Mouse (Mus musculus): ENCODE data around the gene Kcnh7. TPM values are rescaled to one million over a fixed set of nuclear protein-coding genes. Genes with fewer than 3 reads are reported as not detected.

Kcnh7 gene
- polyA plus RNA-seq, 1 experiment from 2014 or later: 0.38 TPM

- no peak for ATAC-seq (replicated peaks; ENCODE audit: insufficient number of reproducible peaks, low FRiP score, low TSS enrichment, low read depth)
- H3K4me3 ChIP-seq (ENCODE audit: low read depth, low read length): no peak overlapping the region
- no peaks in the 10 kb centered on the region for H3K36me3 ChIP-seq (replicated peaks; ENCODE audit: control insufficient read depth, insufficient read depth, low read depth, low read length)
- no peaks in the 10 kb centered on the region for H3K27me3 ChIP-seq (ENCODE audit: control insufficient read depth, insufficient read depth, low read length)
- H3K4me1 ChIP-seq (ENCODE audit: control insufficient read depth, insufficient read depth, low read length): no peaks in the 10 kb centered on the region
- no peak overlapping the region for H3K4me2 ChIP-seq (ENCODE audit: low read depth, low read length)
- H3K9me3 ChIP-seq (replicated peaks; ENCODE audit: control insufficient read depth, low read length): no peaks in the 10 kb centered on the region
- H3K9ac ChIP-seq (replicated peaks; ENCODE audit: low read length): no peak overlapping the region
- DNase-seq (ENCODE audit: low spot score): no peak
- no peak overlapping the region for H3K27ac ChIP-seq (replicated peaks; ENCODE audit: low read depth, low read length)
These were observed 169.2 kb downstream of the Kcnh7 start for GRCm38 (mm10) chr2:63014909-63015308.

- no peaks in the 10 kb centered on the region for H3K36me3 ChIP-seq (replicated peaks; ENCODE audit: control insufficient read depth, insufficient read depth, low read depth, low read length)
These were observed 174.9 kb downstream of the Kcnh7 start for GRCm38 (mm10) chr2:63009141-63009540.

GRCm38 (mm10) chr2:63002784-63003183, 181.3 kb downstream of the Kcnh7 start:
- H3K9ac ChIP-seq (replicated peaks; ENCODE audit: low read length): no peak overlapping the region

More at GRCm38 (mm10) chr2:63009141-63009540, 174.9 kb downstream of the Kcnh7 start:
- WGBS: 91% methylated on average over 4 of the region's 4 CpGs
- H3K4me1 ChIP-seq (ENCODE audit: control insufficient read depth, insufficient read depth, low read length): no peaks in the 10 kb centered on the region
- no peak overlapping the region for H3K4me2 ChIP-seq (ENCODE audit: low read depth, low read length)
- H3K27ac ChIP-seq (replicated peaks; ENCODE audit: low read depth, low read length): no peak overlapping the region
- H3K4me3 ChIP-seq (ENCODE audit: low read depth, low read length): no peak overlapping the region
- no peak for DNase-seq (ENCODE audit: low spot score)
- H3K9me3 ChIP-seq (replicated peaks; ENCODE audit: control insufficient read depth, low read length): no peaks in the 10 kb centered on the region
- H3K27me3 ChIP-seq (ENCODE audit: control insufficient read depth, insufficient read depth, low read length): no peaks in the 10 kb centered on the region
- no peak overlapping the region for H3K9ac ChIP-seq (replicated peaks; ENCODE audit: low read length)
- ATAC-seq (replicated peaks; ENCODE audit: insufficient number of reproducible peaks, low FRiP score, low TSS enrichment, low read depth): no peak

GRCm38 (mm10) chr2:62997692-62998091, 186.4 kb downstream of the Kcnh7 start:
- no peak overlapping the region for H3K4me3 ChIP-seq (ENCODE audit: low read depth, low read length)
- no peaks in the 10 kb centered on the region for H3K36me3 ChIP-seq (replicated peaks; ENCODE audit: control insufficient read depth, insufficient read depth, low read depth, low read length)
- no peak overlapping the region for H3K9ac ChIP-seq (replicated peaks; ENCODE audit: low read length)
- H3K9me3 ChIP-seq (replicated peaks; ENCODE audit: control insufficient read depth, low read length): no peaks in the 10 kb centered on the region
- no peak overlapping the region for H3K4me2 ChIP-seq (ENCODE audit: low read depth, low read length)
- WGBS: 88% methylated on average over 2 of the region's 2 CpGs
- H3K4me1 ChIP-seq (ENCODE audit: control insufficient read depth, insufficient read depth, low read length): no peaks in the 10 kb centered on the region
- no peak overlapping the region for H3K27ac ChIP-seq (replicated peaks; ENCODE audit: low read depth, low read length)
- no peak for ATAC-seq (replicated peaks; ENCODE audit: insufficient number of reproducible peaks, low FRiP score, low TSS enrichment, low read depth)
- H3K27me3 ChIP-seq (ENCODE audit: control insufficient read depth, insufficient read depth, low read length): no peaks in the 10 kb centered on the region
- DNase-seq (ENCODE audit: low spot score): no peak

More at GRCm38 (mm10) chr2:63002784-63003183, 181.3 kb downstream of the Kcnh7 start:
- no peak overlapping the region for H3K27ac ChIP-seq (replicated peaks; ENCODE audit: low read depth, low read length)
- H3K4me1 ChIP-seq (ENCODE audit: control insufficient read depth, insufficient read depth, low read length): no peaks in the 10 kb centered on the region
- ATAC-seq (replicated peaks; ENCODE audit: insufficient number of reproducible peaks, low FRiP score, low TSS enrichment, low read depth) (no peak), DNase-seq (ENCODE audit: low spot score) (no peak)
- no peaks in the 10 kb centered on the region for H3K27me3 ChIP-seq (ENCODE audit: control insufficient read depth, insufficient read depth, low read length)
- no peaks in the 10 kb centered on the region for H3K36me3 ChIP-seq (replicated peaks; ENCODE audit: control insufficient read depth, insufficient read depth, low read depth, low read length)
- H3K4me3 ChIP-seq (ENCODE audit: low read depth, low read length): no peak overlapping the region
- H3K9me3 ChIP-seq (replicated peaks; ENCODE audit: control insufficient read depth, low read length): no peaks in the 10 kb centered on the region
- 86% methylated on average over 1 of the region's 1 CpGs for WGBS
- no peak overlapping the region for H3K4me2 ChIP-seq (ENCODE audit: low read depth, low read length)

GRCm38 (mm10) chr2:62988616-62989015, 195.5 kb downstream of the Kcnh7 start:
- Histone ChIP-seq H3K9me3 (replicated peaks; ENCODE audit: control insufficient read depth, low read length) (no peaks in the 10 kb centered on the region), H3K9ac (replicated peaks; ENCODE audit: low read length) (no peak overlapping the region), H3K4me3 (ENCODE audit: low read depth, low read length) (no peak overlapping the region), H3K4me1 (ENCODE audit: control insufficient read depth, insufficient read depth, low read length) (no peaks in the 10 kb centered on the region), H3K27me3 (ENCODE audit: control insufficient read depth, insufficient read depth, low read length) (no peaks in the 10 kb centered on the region), H3K36me3 (replicated peaks; ENCODE audit: control insufficient read depth, insufficient read depth, low read depth, low read length) (no peaks in the 10 kb centered on the region), H3K27ac (replicated peaks; ENCODE audit: low read depth, low read length) (no peak overlapping the region), H3K4me2 (ENCODE audit: low read depth, low read length) (no peak overlapping the region)
- ATAC-seq (replicated peaks; ENCODE audit: insufficient number of reproducible peaks, low FRiP score, low TSS enrichment, low read depth) (no peak), DNase-seq (ENCODE audit: low spot score) (no peak)

DNA sequence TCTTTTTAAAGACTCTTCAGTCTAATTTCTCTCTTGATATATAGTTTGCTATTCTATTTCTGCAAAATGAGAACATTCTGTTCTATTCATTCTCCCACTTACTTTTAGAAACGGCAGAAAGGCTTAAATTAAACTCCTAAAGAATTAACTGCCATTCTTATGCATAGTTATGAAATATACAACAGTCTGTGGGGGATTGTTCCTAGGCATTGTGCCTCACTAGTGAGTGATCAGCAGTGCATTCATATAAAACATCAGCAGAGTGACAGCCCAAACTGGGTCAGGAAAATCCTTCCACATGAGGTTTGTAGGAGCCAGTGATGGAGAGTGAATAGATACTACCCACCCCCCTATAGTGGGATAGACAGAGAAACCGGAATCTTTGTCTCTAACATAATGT, 200.2 kb downstream of the Kcnh7 start:
- Histone ChIP-seq H3K27me3 (ENCODE audit: control insufficient read depth, insufficient read depth, low read length) (no peaks in the 10 kb centered on the region), H3K36me3 (replicated peaks; ENCODE audit: control insufficient read depth, insufficient read depth, low read depth, low read length) (no peaks in the 10 kb centered on the region), H3K9ac (replicated peaks; ENCODE audit: low read length) (no peak overlapping the region), H3K9me3 (replicated peaks; ENCODE audit: control insufficient read depth, low read length) (no peaks in the 10 kb centered on the region), H3K4me3 (ENCODE audit: low read depth, low read length) (no peak overlapping the region), H3K27ac (replicated peaks; ENCODE audit: low read depth, low read length) (no peak overlapping the region), H3K4me2 (ENCODE audit: low read depth, low read length) (no peak overlapping the region), H3K4me1 (ENCODE audit: control insufficient read depth, insufficient read depth, low read length) (no peaks in the 10 kb centered on the region)
- WGBS: 75% methylated on average over 2 of the region's 2 CpGs
- DNase-seq (ENCODE audit: low spot score) (no peak), ATAC-seq (replicated peaks; ENCODE audit: insufficient number of reproducible peaks, low FRiP score, low TSS enrichment, low read depth) (no peak)

DNA sequence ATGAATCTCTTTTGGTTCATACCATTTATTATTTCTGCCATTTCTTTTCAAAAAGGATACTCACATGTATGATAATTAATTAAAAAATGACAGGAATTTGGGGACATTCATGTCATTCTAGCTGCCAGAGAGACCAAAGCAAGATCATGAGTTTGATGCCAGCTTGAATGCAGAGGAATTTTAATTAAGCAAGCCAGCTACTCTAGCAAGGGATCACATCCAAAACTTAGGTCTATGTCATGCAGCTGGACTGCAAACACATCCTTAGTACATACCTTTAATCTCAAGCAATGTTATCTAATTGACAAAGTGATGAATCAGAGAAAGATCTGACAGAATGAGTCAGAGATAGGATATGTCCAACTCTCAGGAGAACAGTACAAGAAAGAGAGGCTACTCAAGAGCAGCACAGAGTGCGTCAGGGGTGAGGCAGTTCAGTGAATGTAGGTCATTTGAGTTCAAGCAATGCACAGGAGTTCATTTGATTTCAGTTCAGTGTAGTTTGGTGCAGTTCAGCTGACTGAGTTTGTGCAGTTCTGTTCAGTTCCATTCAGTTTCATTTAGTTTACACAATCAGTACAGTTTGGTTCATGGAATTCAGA, 248.7 kb downstream of the Kcnh7 start:
- H3K4me2 ChIP-seq (ENCODE audit: low read depth, low read length): no peak overlapping the region
- WGBS: 65% methylated on average over 1 of the region's 1 CpGs
- no peaks in the 10 kb centered on the region for H3K36me3 ChIP-seq (replicated peaks; ENCODE audit: control insufficient read depth, insufficient read depth, low read depth, low read length)
- no peak for DNase-seq (ENCODE audit: low spot score)
- no peak overlapping the region for H3K4me3 ChIP-seq (ENCODE audit: low read depth, low read length)
- ATAC-seq (replicated peaks; ENCODE audit: insufficient number of reproducible peaks, low FRiP score, low TSS enrichment, low read depth): no peak
- no peaks in the 10 kb centered on the region for H3K27me3 ChIP-seq (ENCODE audit: control insufficient read depth, insufficient read depth, low read length)
- H3K9ac ChIP-seq (replicated peaks; ENCODE audit: low read length): no peak overlapping the region
- H3K9me3 ChIP-seq (replicated peaks; ENCODE audit: control insufficient read depth, low read length): no peaks in the 10 kb centered on the region
- H3K4me1 ChIP-seq (ENCODE audit: control insufficient read depth, insufficient read depth, low read length): no peaks in the 10 kb centered on the region
- no peak overlapping the region for H3K27ac ChIP-seq (replicated peaks; ENCODE audit: low read depth, low read length)

DNA sequence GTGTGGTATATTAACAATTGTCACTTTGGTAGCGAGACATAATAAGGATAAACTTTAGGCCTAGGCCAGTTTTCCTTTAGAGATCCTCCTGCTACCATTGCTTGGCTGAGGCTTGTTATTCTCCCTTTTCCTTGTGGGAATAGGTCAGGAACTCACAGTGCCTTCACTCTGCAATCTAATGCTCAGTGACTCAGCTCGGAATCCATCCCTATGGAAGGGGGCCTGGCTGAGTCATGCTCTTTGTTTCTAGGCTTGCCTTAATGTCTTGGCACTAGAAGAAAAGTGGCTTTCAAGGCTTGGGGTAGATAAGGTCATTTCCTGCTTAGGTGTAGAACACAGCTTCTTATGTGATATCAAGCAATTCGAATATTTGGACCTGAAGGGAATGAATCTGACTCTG, 255.6 kb downstream of the Kcnh7 start:
- DNase-seq (ENCODE audit: low spot score) (no peak), ATAC-seq (replicated peaks; ENCODE audit: insufficient number of reproducible peaks, low FRiP score, low TSS enrichment, low read depth) (no peak)
- no peaks in the 10 kb centered on the region for H3K36me3 ChIP-seq (replicated peaks; ENCODE audit: control insufficient read depth, insufficient read depth, low read depth, low read length)
- H3K27me3 ChIP-seq (ENCODE audit: control insufficient read depth, insufficient read depth, low read length): no peaks in the 10 kb centered on the region
- no peak overlapping the region for H3K27ac ChIP-seq (replicated peaks; ENCODE audit: low read depth, low read length)
- no peaks in the 10 kb centered on the region for H3K4me1 ChIP-seq (ENCODE audit: control insufficient read depth, insufficient read depth, low read length)
- H3K9ac ChIP-seq (replicated peaks; ENCODE audit: low read length): no peak overlapping the region
- no peaks in the 10 kb centered on the region for H3K9me3 ChIP-seq (replicated peaks; ENCODE audit: control insufficient read depth, low read length)
- no peak overlapping the region for H3K4me2 ChIP-seq (ENCODE audit: low read depth, low read length)
- H3K4me3 ChIP-seq (ENCODE audit: low read depth, low read length): no peak overlapping the region
- WGBS: 83% methylated on average over 3 of the region's 3 CpGs
